21 mouse cellular contexts compared by ENCODE assay signal in the genomic region with DNA sequence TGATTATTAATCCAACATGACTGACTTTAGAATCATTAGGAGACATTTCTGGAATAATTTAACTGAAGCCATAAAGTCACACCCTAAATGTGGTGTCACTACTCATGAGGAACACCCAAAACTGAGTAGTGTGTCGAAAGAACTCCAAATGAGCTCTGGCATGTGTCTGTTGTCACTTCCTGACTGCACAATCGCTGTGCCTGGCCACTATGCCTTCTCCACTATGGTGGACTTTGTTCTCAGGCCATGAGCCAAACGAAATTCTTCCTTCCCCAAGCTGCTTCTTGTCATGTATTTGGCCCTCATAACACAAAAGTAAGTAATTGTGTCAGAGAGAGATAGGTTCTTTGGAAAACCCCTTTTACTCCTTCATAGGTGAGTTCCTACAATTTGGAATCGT.
A peak's percentile ranks its signal among the peaks of the same experiment; 100 is the strongest.
DNase-seq lines count a peak whose midpoint lies in the region; ATAC-seq and TF ChIP-seq lines count a peak whose summit lies in the region.
"Had no signal": no experiment of that assay in that cellular context is flagged by ENCODE, and none has a peak within 500 bp of the region (broad histone marks: within the 10 kb centered on the region; RNA-seq: fewer than 3 reads in every experiment).

No protein-coding gene starts in this region.

- 56% methylated on average over 4 of the region's 4 CpGs for WGBS in kidney, adult 2 months
- 56% methylated on average over 4 of the region's 4 CpGs for WGBS in liver, postnatal 0 days (ENCODE audit: insufficient replicate concordance)
- WGBS in liver, embryonic 12.5 days (ENCODE audit: insufficient replicate concordance), result 61% methylated on average over 4 of the region's 4 CpGs

- H3K9me3 ChIP-seq in liver, postnatal 0 days (ENCODE audit: low read length), result no peaks in the 10 kb centered on the region
- no peaks in the 10 kb centered on the region for H3K9me3 ChIP-seq in liver, embryonic 12.5 days (replicated peaks)
- H3K9me3 ChIP-seq: embryonic facial prominence, embryonic 10.5 days; forebrain, embryonic 13.5 days; G1E; heart, embryonic 13.5 days; hindbrain, embryonic 12.5 days had no signal

- no peak for TF ChIP-seq POLR2A in kidney, adult 2 months (IDR thresholded peaks at IDR 0.05; ENCODE audit: low read depth, low read length)

- no peak overlapping the region for H3K4me3 ChIP-seq in kidney, adult 2 months (ENCODE audit: insufficient read depth, low read depth, low read length)
- H3K4me3 ChIP-seq in liver, postnatal 0 days (ENCODE audit: low read depth, low read length), result no peak overlapping the region
- H3K4me3 ChIP-seq in liver, embryonic 12.5 days, result no peak overlapping the region
- H3K4me3 ChIP-seq: embryonic facial prominence, embryonic 10.5 days; forebrain, embryonic 13.5 days; heart, embryonic 13.5 days; hindbrain, embryonic 12.5 days had no signal

- H3K9ac ChIP-seq in liver, postnatal 0 days (replicated peaks), result no peak overlapping the region
- H3K9ac ChIP-seq in liver, embryonic 12.5 days, result no peak overlapping the region
- H3K9ac ChIP-seq: forebrain, embryonic 13.5 days; forebrain, postnatal 0 days; heart, embryonic 13.5 days; hindbrain, embryonic 12.5 days had no signal

- no peaks in the 10 kb centered on the region for H3K27me3 ChIP-seq in kidney, adult 2 months (replicated peaks; ENCODE audit: control insufficient read depth, insufficient read depth, low read length)
- H3K27me3 ChIP-seq in liver, postnatal 0 days (ENCODE audit: insufficient read depth, low read length), result no peaks in the 10 kb centered on the region
- no peaks in the 10 kb centered on the region for H3K27me3 ChIP-seq in liver, embryonic 12.5 days (replicated peaks)
- H3K27me3 ChIP-seq: forebrain, embryonic 13.5 days; heart, embryonic 13.5 days; hindbrain, embryonic 12.5 days had no signal

- no peak for TF ChIP-seq EP300 in liver, postnatal 0 days (IDR thresholded peaks at IDR 0.05; ENCODE audit: low read depth)

- peak; percentile 55 for DNase-seq in kidney, adult 2 months
- DNase-seq in kidney, postnatal 10 days, result no peak
- peak; percentile 15 for DNase-seq in liver, postnatal 0 days
- no peak for DNase-seq in lung, postnatal 10 days
- DNase-seq: adrenal gland, adult 8-10 months; adrenal gland, postnatal 36 days; B cell, adult 2 months; cerebellum, adult 2 months; cerebellum, postnatal 10 days; forebrain, postnatal 0 days; gastrocnemius, postnatal 14 days; heart, postnatal 4 days had no signal

- H3K27ac ChIP-seq in kidney, adult 2 months (ENCODE audit: insufficient read depth, low read depth, low read length), result no peak overlapping the region
- H3K27ac ChIP-seq in liver, postnatal 0 days (ENCODE audit: low read depth), result no peak overlapping the region
- no peak overlapping the region for H3K27ac ChIP-seq in liver, embryonic 12.5 days
- H3K27ac ChIP-seq: embryonic facial prominence, embryonic 10.5 days; forebrain, embryonic 13.5 days; heart, embryonic 13.5 days; hindbrain, embryonic 12.5 days had no signal

- no peak overlapping the region for H3K4me2 ChIP-seq in liver, postnatal 0 days (ENCODE audit: low read depth, low read length)
- H3K4me2 ChIP-seq in liver, embryonic 12.5 days, result no peak overlapping the region
- H3K4me2 ChIP-seq: forebrain, embryonic 13.5 days; heart, embryonic 13.5 days; hindbrain, embryonic 12.5 days had no signal

- ATAC-seq in liver, postnatal 0 days, result no peak
- ATAC-seq in liver, embryonic 12.5 days, result no peak
- peak; percentile 95 for ATAC-seq in megakaryocyte, adult 5-6 weeks (ENCODE audit: poor library complexity, severe bottlenecking)
- ATAC-seq in inflammation-experienced regulatory T-cells, adult 6 months, result no peak
- ATAC-seq: CD4-positive, CD25-positive, alpha-beta regulatory T cell, adult 4 months; forebrain, embryonic 13.5 days; forebrain, postnatal 0 days had no signal

- H3K4me1 ChIP-seq in kidney, adult 2 months (ENCODE audit: control insufficient read depth, insufficient read depth, low read length), result no peaks in the 10 kb centered on the region
- H3K4me1 ChIP-seq in liver, postnatal 0 days (ENCODE audit: insufficient read depth), result no peaks in the 10 kb centered on the region
- H3K4me1 ChIP-seq in liver, embryonic 12.5 days, result no peaks in the 10 kb centered on the region
- H3K4me1 ChIP-seq: embryonic facial prominence, embryonic 10.5 days; forebrain, embryonic 13.5 days; hindbrain, embryonic 12.5 days had no signal

- no peak for TF ChIP-seq CTCF in kidney, adult 2 months (conservative IDR thresholded peaks at IDR 0.05; ENCODE audit: insufficient read depth, insufficient read length, low read depth, low read length)
- no peak for TF ChIP-seq CTCF in liver, postnatal 0 days (IDR thresholded peaks at IDR 0.05; ENCODE audit: low read depth)

- H3K36me3 ChIP-seq in kidney, adult 2 months (ENCODE audit: control insufficient read depth, insufficient read depth, low read length), result no peaks in the 10 kb centered on the region
- H3K36me3 ChIP-seq in liver, postnatal 0 days (replicated peaks; ENCODE audit: insufficient read depth, low read length), result no peaks in the 10 kb centered on the region
- no peaks in the 10 kb centered on the region for H3K36me3 ChIP-seq in liver, embryonic 12.5 days
- H3K36me3 ChIP-seq: embryonic facial prominence, embryonic 10.5 days; G1E; heart, embryonic 13.5 days; hindbrain, embryonic 12.5 days had no signal

Comparison
In these comparisons a context has a peak if more than half of its experiments do, and no peak if none do; other contexts are left out.
1. DNase-seq: peak in kidney, adult 2 months (single experiment) and liver, postnatal 0 days (single experiment); none in kidney, postnatal 10 days (single experiment) and lung, postnatal 10 days (single experiment).